Comparison of ENCODE assay signal across 8 mouse cellular contexts in genomic region chr11:30952829-30953228, GRCm38 (mm10). TPM values are rescaled to one million over a fixed set of nuclear protein-coding genes. Genes with fewer than 3 reads are reported as not detected.
A peak's percentile ranks its signal among the peaks of the same experiment; 100 is the strongest.
DNase-seq lines count a peak whose midpoint lies in the region; ATAC-seq and TF ChIP-seq lines count a peak whose summit lies in the region.

No protein-coding gene starts in this region.

- H3K27me3 ChIP-seq in E14TG2a.4 (ENCODE audit: insufficient read depth, low read length) = no peaks in the 10 kb centered on the region
- H3K27me3 ChIP-seq in forebrain, embryonic 12.5 days = no peaks in the 10 kb centered on the region
- no peaks in the 10 kb centered on the region for H3K27me3 ChIP-seq in liver, embryonic 13.5 days

- H3K4me1 ChIP-seq in E14TG2a.4 (replicated peaks; ENCODE audit: low read depth, low read length) = peaks cover 16% of the 10 kb centered on the region
- peaks cover 11% of the 10 kb centered on the region for H3K4me1 ChIP-seq in forebrain, embryonic 12.5 days
- peaks cover 20% of the 10 kb centered on the region for H3K4me1 ChIP-seq in liver, embryonic 13.5 days (replicated peaks)

- H3K9me3 ChIP-seq in E14TG2a.4 (ENCODE audit: low read length) = peaks cover 8% of the 10 kb centered on the region
- peaks cover 10% of the 10 kb centered on the region for H3K9me3 ChIP-seq in forebrain, embryonic 12.5 days
- no peaks in the 10 kb centered on the region for H3K9me3 ChIP-seq in liver, embryonic 13.5 days (replicated peaks)

- H3K4me3 ChIP-seq in E14TG2a.4 (replicated peaks; ENCODE audit: low read length) = peak overlapping the region; percentile 89; the same call in 1 of the 2 replicates
- H3K4me3 ChIP-seq in forebrain, embryonic 12.5 days (replicated peaks) = peak overlapping the region; percentile 76
- peak overlapping the region; percentile 85 for H3K4me3 ChIP-seq in liver, embryonic 13.5 days (replicated peaks)

- H3K4me2 ChIP-seq in forebrain, embryonic 12.5 days = peak overlapping the region; percentile 73
- H3K4me2 ChIP-seq in liver, embryonic 13.5 days = peak overlapping the region; percentile 73

- peaks cover 40% of the 10 kb centered on the region for H3K36me3 ChIP-seq in E14TG2a.4 (ENCODE audit: insufficient read depth, low read length)
- peaks cover 37% of the 10 kb centered on the region for H3K36me3 ChIP-seq in forebrain, embryonic 12.5 days (replicated peaks)
- H3K36me3 ChIP-seq in liver, embryonic 13.5 days = peaks cover 34% of the 10 kb centered on the region

- H3K9ac ChIP-seq in forebrain, embryonic 12.5 days = no peak overlapping the region
- H3K9ac ChIP-seq in liver, embryonic 13.5 days = peak overlapping the region; percentile 92

- intact Hi-C loops in gastrocnemius, postnatal 14 days (cut with DNase I; ENCODE audit: low total_unique reads) = no loop called here

- DNase-seq in cerebellum, adult 9-10 months = peak; percentile 26
- no peak for DNase-seq in cerebellum, adult 11 months
- DNase-seq in liver, embryonic 13.5 days = peak; percentile 33
- no peak for DNase-seq in urinary bladder, postnatal 10 days (ENCODE audit: low spot score)
- no peak for DNase-seq in gastrocnemius, postnatal 14 days
- no peak for DNase-seq in frontal cortex, postnatal 14 days (ENCODE audit: low spot score in 2 of 2)

- no peak for TF ChIP-seq CTCF in E14TG2a.4 (conservative IDR thresholded peaks at IDR 0.05; ENCODE audit: low read length)

- no peak for ATAC-seq in forebrain, embryonic 12.5 days (ENCODE audit: low FRiP score)
- ATAC-seq in liver, embryonic 13.5 days (ENCODE audit: low read depth) = 0 out of 2 replicates have a peak, but pooled peaks have one; percentile 24

- WGBS in forebrain, embryonic 12.5 days = 71% methylated on average over 5 of the region's 5 CpGs
- 47% methylated on average over 5 of the region's 5 CpGs for WGBS in liver, embryonic 13.5 days (ENCODE audit: insufficient replicate concordance)

- H3K27ac ChIP-seq in forebrain, embryonic 12.5 days = no peak overlapping the region
- peak overlapping the region; percentile 92 for H3K27ac ChIP-seq in liver, embryonic 13.5 days

RNA-seq across cellular contexts. Expression of gene Erlec1, which starts 1.3 kb away (rescaled TPM):
- polyA plus RNA-seq in forebrain, embryonic 12.5 days (2016; fragmentation: Nextera tagmentation; extraction: Ambion mirVana) = 9.9 and 10.5 TPM in 2 replicates
- polyA plus RNA-seq in liver, embryonic 13.5 days (2015; fragmentation: Nextera tagmentation; extraction: Ambion mirVana) = 5.6 and 6.2 TPM in 2 replicates
- total RNA-seq in gastrocnemius, postnatal 14 days (2021) = 10 to 100 TPM; 29.3 to 34.8 TPM

RNA-seq across cellular contexts. Expression of gene Chac2, which starts 33.3 kb away (rescaled TPM):
- polyA plus RNA-seq in forebrain, embryonic 12.5 days (2016; fragmentation: Nextera tagmentation; extraction: Ambion mirVana) = 17.6 and 18.6 TPM in 2 replicates
- polyA plus RNA-seq in liver, embryonic 13.5 days (2015; fragmentation: Nextera tagmentation; extraction: Ambion mirVana) = 72.1 and 90.4 TPM in 2 replicates
- total RNA-seq in gastrocnemius, postnatal 14 days (2021) = 10 to 100 TPM; 12.3 to 15.2 TPM

Comparison
In these comparisons a context has a peak if more than half of its experiments do, and no peak if none do; other contexts are left out.
1. DNase-seq: peak in cerebellum, adult 9-10 months (single experiment) and liver, embryonic 13.5 days (single experiment); none in cerebellum, adult 11 months (single experiment), urinary bladder, postnatal 10 days (single experiment), gastrocnemius, postnatal 14 days (single experiment) and frontal cortex, postnatal 14 days (0 of 2).
2. Peak in every context shown above with its lines, with median percentiles within 50 percentile points of each other: H3K4me3 ChIP-seq.